Mouse (Mus musculus): ENCODE measurements at regions not wholly inside any gene's neighbourhood (a gene's known extent, or its start where the extent isn't known, plus 50 kb on each side); places are given as distances from the start of the nearest gene placed in this dataset.

DNA sequence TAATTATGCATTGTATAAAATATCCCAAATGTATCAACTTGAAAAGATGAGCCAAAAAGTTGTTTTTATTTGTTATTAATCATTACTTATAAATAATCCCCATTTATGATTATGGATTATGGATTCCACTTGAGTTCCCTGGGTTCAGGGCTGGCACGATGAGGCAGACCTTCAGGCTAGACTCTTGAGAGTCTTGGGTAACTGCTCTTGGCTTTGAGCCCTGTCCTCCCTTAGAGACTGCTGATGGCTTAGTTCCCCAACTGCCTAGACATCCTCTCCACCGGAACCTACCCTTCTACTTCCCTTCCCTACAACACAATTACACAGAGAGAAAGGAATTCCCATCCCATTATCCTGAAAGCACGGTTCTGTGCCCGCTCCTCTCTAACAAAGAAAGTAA, 466.3 kb upstream of the Gm6657 start:
- TF ChIP-seq CTCF (IDR thresholded peaks at IDR 0.05): no peak
- no peak for TF ChIP-seq POLR2A (IDR thresholded peaks at IDR 0.05; ENCODE audit: insufficient read depth, low read depth, low read length)
- TF ChIP-seq EP300 (IDR thresholded peaks at IDR 0.05; ENCODE audit: insufficient read depth, low read depth, low read length): no peak

Measured in heart, adult 2 months (tissue).